Mouse (Mus musculus): ENCODE data around the gene Slc24a4.

Slc24a4 gene

DNA sequence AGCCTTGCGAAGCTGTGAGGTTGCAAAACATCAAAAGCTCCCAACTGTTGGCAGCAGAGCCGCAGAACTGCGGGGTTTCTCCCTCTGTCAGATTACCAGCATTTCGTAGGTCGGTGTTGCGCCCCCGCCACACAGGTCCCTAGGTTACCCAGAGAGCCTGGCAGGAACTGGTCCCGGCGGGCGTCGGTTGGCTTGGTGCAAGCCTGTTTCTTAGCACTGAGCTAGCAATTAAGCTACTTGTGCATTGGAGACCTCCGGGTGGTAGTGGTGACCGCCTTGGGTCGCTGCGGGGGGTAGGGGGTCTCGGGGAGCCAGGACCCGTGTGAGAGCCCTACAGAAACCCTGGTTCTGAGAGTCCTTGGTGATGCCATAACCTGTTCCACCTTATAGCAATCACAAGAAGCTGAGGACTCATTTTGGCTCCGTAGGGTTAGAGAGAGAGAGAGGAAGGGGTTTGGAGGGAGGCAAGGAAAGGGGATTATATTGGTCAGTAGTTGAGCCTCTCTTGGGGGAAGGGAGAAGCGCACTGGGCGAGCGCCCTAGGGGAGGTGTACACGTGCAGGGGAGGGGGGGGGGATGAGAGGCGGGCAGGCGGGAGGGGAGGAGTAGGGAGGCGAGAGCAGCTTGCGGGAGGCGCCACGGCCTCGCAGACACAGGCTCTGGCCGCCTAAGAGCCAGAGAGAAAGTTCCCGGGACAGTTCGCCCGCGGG lies at the start of gene Slc24a4:
Gene Slc24a4, plus strand, starts transcription at position 653 of the 710 bp plus-strand sequence.
- no peak for TF ChIP-seq GATA4 (IDR thresholded peaks at IDR 0.05; ENCODE audit: insufficient replicate concordance, low read length)

GRCm38 (mm10) chr12:102082648-102083425 lies 45.7 kb upstream of the Slc24a4 start:
- no peak for TF ChIP-seq GATA4 (IDR thresholded peaks at IDR 0.05; ENCODE audit: insufficient replicate concordance, low read length)

GRCm38 (mm10) chr12:102090535-102090934 lies 38.0 kb upstream of the Slc24a4 start:
- 0 out of 2 replicates have a peak, but pooled peaks have one; percentile 10 for TF ChIP-seq GATA4 (IDR thresholded peaks at IDR 0.05; ENCODE audit: insufficient replicate concordance, low read length)

- no peak for TF ChIP-seq GATA4 (IDR thresholded peaks at IDR 0.05; ENCODE audit: insufficient replicate concordance, low read length)
These were observed 36.0 kb upstream of the Slc24a4 start for GRCm38 (mm10) chr12:102092342-102093094.

GRCm38 (mm10) chr12:102105990-102106389 lies 22.5 kb upstream of the Slc24a4 start:
- TF ChIP-seq GATA4 (IDR thresholded peaks at IDR 0.05; ENCODE audit: insufficient replicate concordance, low read length): no peak

DNA sequence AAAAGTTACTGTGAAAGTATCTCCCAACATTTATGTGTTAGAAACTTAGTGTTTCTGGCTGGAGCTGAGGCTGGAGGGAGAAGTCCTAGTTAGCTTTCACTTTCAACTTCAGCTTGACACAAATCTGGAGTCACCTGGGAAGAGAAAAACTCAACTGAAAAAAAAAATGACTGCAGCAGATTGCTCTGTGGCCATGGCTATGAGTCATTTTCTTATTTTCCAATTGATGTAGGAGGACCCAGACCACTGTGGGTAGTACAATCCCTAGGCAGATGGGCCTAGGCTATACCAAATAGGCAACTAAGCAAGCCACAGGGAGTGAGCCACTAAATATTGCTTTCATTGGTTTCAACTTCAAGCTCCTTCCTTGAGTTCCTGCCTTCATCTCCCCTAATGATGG lies 19.7 kb upstream of the Slc24a4 start:
- no peak for TF ChIP-seq GATA4 (IDR thresholded peaks at IDR 0.05; ENCODE audit: insufficient replicate concordance, low read length)

DNA sequence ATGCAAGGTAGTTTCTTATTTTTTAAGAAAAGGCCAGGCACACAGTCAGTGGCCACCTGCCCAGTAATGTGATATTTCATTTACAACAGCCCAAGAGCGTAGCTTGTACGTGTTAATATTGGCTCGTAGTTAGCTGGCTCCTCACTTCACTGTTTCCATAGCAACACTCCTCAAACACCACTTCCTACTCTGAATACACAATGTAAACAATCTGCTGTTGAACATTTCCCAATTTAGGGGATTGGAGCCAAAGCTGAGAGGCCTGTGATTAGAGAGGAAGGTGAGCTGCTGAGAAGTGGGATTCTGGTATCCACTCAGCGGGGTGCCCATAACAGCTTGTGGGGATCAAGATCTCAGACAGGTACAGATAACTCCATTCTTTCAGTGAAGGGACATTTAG lies 16.0 kb upstream of the Slc24a4 start:
- no peak for TF ChIP-seq GATA4 (IDR thresholded peaks at IDR 0.05; ENCODE audit: insufficient replicate concordance, low read length)

GRCm38 (mm10) chr12:102112901-102113300 lies 15.6 kb upstream of the Slc24a4 start:
- no peak for TF ChIP-seq GATA4 (IDR thresholded peaks at IDR 0.05; ENCODE audit: insufficient replicate concordance, low read length)

DNA sequence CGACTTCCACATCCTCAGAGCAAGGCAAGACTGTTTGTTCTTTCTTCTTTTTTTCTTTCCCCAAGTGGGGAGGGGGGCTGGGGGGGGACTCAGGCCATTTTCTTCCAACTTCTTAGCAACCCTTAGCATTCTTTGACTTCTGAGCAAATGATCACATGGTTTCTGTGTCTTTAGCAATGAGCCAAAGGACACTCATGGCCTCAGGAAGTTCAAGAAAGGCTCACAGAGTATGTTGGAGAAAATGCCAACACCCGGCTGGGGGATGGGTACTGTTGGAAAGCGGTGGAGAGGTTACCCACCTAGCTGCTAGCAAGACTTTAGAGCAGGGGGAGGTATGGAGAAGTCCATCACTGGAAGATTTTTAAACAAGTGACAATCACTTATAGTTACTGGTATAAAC lies 15.1 kb upstream of the Slc24a4 start:
- no peak for TF ChIP-seq GATA4 (IDR thresholded peaks at IDR 0.05; ENCODE audit: insufficient replicate concordance, low read length)

- TF ChIP-seq GATA4 (IDR thresholded peaks at IDR 0.05; ENCODE audit: insufficient replicate concordance, low read length): no peak
These were observed 12.0 kb upstream of the Slc24a4 start for GRCm38 (mm10) chr12:102116580-102116979.

- TF ChIP-seq GATA4 (IDR thresholded peaks at IDR 0.05; ENCODE audit: insufficient replicate concordance, low read length): no peak
These were observed 10.5 kb upstream of the Slc24a4 start for GRCm38 (mm10) chr12:102118014-102118413.

- TF ChIP-seq GATA4 (IDR thresholded peaks at IDR 0.05; ENCODE audit: insufficient replicate concordance, low read length): no peak
These were observed 932 bp upstream of the Slc24a4 start for GRCm38 (mm10) chr12:102127601-102128000.

DNA sequence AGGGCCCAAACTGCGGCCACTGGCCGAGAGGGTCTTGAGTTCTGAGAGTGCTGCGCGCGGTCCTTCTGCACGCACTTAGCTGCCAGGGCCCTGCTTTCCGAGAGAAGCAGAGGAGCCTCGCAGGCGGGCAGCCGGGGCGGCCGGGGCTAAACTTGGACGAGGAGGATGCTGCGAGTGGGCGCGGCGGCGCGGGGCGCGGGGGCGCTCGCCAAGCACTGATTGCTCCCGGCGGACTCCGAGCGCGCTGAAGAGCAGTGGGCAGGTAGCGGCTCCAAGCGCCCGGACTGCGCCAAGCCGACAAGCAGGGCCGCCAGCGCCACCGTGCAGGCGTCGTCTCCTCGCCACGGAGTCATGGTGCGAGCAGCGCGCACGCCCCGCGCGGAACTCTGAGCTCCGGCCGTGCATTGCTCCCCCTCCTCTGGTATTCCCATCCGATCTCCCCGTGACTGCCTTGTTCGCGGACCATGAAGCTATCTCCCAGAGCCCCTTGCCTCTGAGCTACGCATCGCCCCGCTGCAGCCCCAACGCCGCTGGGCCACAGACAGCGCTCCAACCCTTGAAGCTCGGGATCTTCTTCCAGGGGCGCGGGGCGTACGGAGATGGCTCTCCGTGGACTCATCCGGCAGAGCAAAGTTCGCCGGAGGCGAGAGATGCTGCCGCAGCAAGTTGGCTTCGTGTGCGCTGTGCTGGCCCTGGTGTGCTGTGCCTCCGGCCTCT lies 416 bp downstream of the Slc24a4 start:
- no peak for TF ChIP-seq GATA4 (IDR thresholded peaks at IDR 0.05; ENCODE audit: insufficient replicate concordance, low read length)

DNA sequence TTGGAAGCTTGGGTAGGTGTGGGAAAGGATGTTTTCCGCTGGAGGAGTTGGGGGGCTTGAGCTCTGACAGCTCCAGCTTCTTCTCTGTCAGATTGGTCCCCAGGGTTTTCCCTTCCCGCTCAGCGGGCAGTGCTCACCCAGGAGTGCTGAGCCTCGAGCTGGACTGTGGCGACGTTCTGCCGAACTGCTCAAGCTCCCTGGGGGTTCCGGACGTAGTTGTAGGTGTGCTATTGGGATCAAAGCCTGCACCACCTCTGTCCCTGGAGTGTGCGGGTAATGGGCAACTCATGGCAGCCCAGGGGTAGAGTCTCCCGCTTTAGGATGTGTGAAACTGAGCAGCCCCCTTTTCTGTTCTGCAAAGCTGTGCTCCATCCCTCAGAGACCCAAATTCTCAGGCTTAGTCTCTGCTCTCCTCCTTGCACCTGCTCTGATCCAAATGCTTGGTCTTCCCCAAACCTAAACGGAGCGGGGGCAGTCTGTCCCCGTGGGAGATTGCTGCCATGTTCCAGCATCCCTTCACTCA lies 1.0 kb downstream of the Slc24a4 start:
- no peak for TF ChIP-seq GATA4 (IDR thresholded peaks at IDR 0.05; ENCODE audit: insufficient replicate concordance, low read length)

DNA sequence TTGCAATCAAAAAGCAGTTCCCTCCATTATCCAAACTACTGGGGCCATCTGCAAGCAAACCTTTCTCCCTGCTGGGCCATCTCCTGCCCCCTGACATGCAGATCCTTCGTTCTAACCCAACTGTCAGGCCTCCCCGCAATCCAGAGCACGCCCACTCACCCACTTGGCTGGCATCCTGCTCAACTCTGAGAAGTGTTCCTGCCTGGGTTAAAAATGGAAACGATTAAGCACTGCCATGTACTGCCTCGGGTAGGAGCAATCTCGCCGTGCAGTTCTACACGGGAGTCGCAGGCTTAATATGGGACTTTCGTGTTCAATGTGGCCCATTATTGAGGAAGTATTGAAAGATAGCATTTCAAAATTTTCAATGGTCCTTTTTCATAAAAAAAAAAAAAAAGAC lies 11.2 kb downstream of the Slc24a4 start:
- TF ChIP-seq GATA4 (IDR thresholded peaks at IDR 0.05; ENCODE audit: insufficient replicate concordance, low read length): no peak

All from liver, adult (tissue).